Mouse (Mus musculus) midbrain, embryonic 10.5 days (tissue): ENCODE measurements around the gene Slc9a2. TPM values are rescaled to one million over a fixed set of nuclear protein-coding genes. Genes with fewer than 3 reads are reported as not detected.
A peak's percentile ranks its signal among the peaks of the same experiment; 100 is the strongest.
"Not testable (repeated sequence)": the region's sequence is repeated elsewhere in the genome, so short reads cannot be mapped to it uniquely, and the experiment has no call there.

ENCODE experiments used
- DNase-seq: peaks from one replicate; pipeline ENCODE4 v3.0.0-alpha.2; 2017; ENCODE audit warnings: low spot score
- H3K27ac ChIP-seq: fragments of 300-500 bp; sonication (generic); replicated peaks from 2 replicates; pipeline ENCODE4 v1.5.1; 2016; ENCODE audit warnings: mild to moderate bottlenecking
- H3K27me3 ChIP-seq: fragments of 300-500 bp; sonication (generic); 2 replicates; pipeline ENCODE4 v1.6.1; 2016; ENCODE audit warnings: low read depth, mild to moderate bottlenecking; ENCODE audit not compliant: poor library complexity, severe bottlenecking
- H3K36me3 ChIP-seq: fragments of 300-500 bp; sonication (generic); 2 replicates; pipeline ENCODE4 v1.6.1; 2016; ENCODE audit warnings: mild to moderate bottlenecking, moderate library complexity
- H3K4me1 ChIP-seq: fragments of 300-500 bp; sonication (generic); 2 replicates; pipeline ENCODE4 v1.6.1; 2016
- H3K4me3 ChIP-seq: fragments of 300-500 bp; sonication (generic); 2 replicates; pipeline ENCODE4 v1.5.1; 2016; ENCODE audit warnings: mild to moderate bottlenecking, moderate library complexity
- H3K9me3 ChIP-seq: fragments of 300-500 bp; sonication (generic); replicated peaks from 2 replicates; pipeline ENCODE4 v1.6.1; 2016; ENCODE audit warnings: mild to moderate bottlenecking
- WGBS: fragments of 180-500 bp; shearing (Covaris S2); methylation state at CpG from one replicate; pipeline ENCODE4 v1.1.7; 2016; 5-methylcytosine and 5-hydroxymethylcytosine counted together
- polyA plus RNA-seq: library from polyadenylated mRNA; unstranded; fragments of >200 nt; fragmentation: Nextera tagmentation; extraction: Ambion mirVana; gene quantifications from 2 replicates; pipeline ENCODE4 v1.2.1, GENCODE M21; 2016

Slc9a2 gene
- polyA plus RNA-seq, 1 experiment from 2014 or later = 0.02 TPM

DNA sequence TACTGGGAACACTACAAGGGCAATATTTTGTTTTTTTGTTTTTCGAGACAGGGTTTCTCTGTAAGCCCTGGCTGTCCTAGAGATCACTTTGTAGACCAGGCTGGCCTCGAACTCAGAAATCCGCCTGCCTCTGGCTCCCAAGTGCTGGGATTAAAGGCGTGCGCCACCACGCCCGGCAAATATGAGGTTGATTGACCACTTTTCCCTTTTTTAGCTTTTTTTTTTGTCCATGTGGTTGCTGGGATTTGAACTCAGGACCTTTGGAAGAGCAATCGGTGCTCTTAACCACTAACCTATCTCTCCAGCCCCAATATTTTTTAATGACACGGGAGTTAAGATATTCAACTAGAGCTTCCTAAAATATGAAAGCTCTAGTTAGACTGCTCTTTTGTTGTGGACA is 57.9 kb downstream of the Slc9a2 start:
- not testable (repeated sequence) for H3K27ac ChIP-seq, DNase-seq, H3K27me3 ChIP-seq, H3K4me3 ChIP-seq, H3K4me1 ChIP-seq, H3K9me3 ChIP-seq, H3K36me3 ChIP-seq
- WGBS = 94% methylated on average over 9 of the region's 9 CpGs

GRCm38 (mm10) chr1:40740739-40741138 is 60.4 kb downstream of the Slc9a2 start:
- Histone ChIP-seq H3K27ac (no peak overlapping the region), H3K36me3 (no peaks in the 10 kb centered on the region), H3K4me1 (no peaks in the 10 kb centered on the region), H3K27me3 (no peaks in the 10 kb centered on the region), H3K9me3 (no peaks in the 10 kb centered on the region), H3K4me3 (no peak overlapping the region)
- 93% methylated on average over 2 of the region's 2 CpGs for WGBS
- no peak for DNase-seq

- DNase-seq = no peak
- no peak overlapping the region for H3K27ac ChIP-seq
- 89% methylated on average over 5 of the region's 5 CpGs for WGBS
- no peaks in the 10 kb centered on the region for H3K36me3 ChIP-seq
- H3K9me3 ChIP-seq = no peaks in the 10 kb centered on the region
- H3K4me3 ChIP-seq = no peak overlapping the region
- H3K27me3 ChIP-seq = no peaks in the 10 kb centered on the region
- no peaks in the 10 kb centered on the region for H3K4me1 ChIP-seq
Measured at GRCm38 (mm10) chr1:40746089-40746488, 65.7 kb downstream of the Slc9a2 start.

DNA sequence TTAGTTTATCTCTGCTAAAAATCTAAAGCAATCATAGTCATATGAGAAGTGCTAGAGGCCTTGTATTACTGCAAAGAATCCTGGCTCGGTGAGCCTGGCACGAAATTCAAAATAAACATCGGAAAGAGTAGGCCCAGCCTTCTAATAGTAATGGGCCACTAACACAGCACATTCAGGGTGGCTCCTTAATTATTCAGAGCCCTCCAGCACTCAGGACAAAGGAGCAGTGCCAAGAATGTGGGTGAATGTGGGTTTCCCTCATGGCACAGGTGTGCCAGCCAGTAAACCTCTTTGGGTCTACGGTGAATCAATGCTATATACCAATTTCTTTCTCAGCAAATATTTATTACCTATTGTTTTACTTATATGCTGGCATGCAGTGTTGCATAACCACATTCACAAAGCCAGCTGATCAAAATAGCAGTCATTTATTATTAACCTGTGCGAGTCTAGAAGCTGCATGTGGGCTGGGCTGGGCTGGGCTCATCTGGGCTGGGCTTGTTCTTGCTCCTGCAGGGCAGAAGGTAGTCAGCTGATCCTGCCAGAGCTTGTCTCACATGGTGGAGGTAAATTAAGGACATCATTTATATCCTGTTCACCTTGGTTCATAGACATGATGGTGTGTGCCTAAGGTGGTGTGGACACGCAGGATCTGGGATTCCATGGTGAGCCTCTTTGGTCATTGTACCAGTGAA is 79.5 kb downstream of the Slc9a2 start:
- H3K36me3 ChIP-seq = no peaks in the 10 kb centered on the region
- no peaks in the 10 kb centered on the region for H3K9me3 ChIP-seq
- no peak for DNase-seq
- no peaks in the 10 kb centered on the region for H3K27me3 ChIP-seq
- no peak overlapping the region for H3K27ac ChIP-seq
- WGBS = 89% methylated on average over 6 of the region's 6 CpGs
- no peak overlapping the region for H3K4me3 ChIP-seq
- H3K4me1 ChIP-seq = no peaks in the 10 kb centered on the region

GRCm38 (mm10) chr1:40764042-40764441 is 83.7 kb downstream of the Slc9a2 start:
- no peak for DNase-seq
- H3K27ac ChIP-seq = no peak overlapping the region
- no peaks in the 10 kb centered on the region for H3K9me3 ChIP-seq
- no peaks in the 10 kb centered on the region for H3K4me1 ChIP-seq
- no peaks in the 10 kb centered on the region for H3K36me3 ChIP-seq
- no peak overlapping the region for H3K4me3 ChIP-seq
- H3K27me3 ChIP-seq = no peaks in the 10 kb centered on the region
- 87% methylated on average over 1 of the region's 1 CpGs for WGBS

- Histone ChIP-seq H3K27me3 (no peaks in the 10 kb centered on the region), H3K36me3 (no peaks in the 10 kb centered on the region), H3K4me3 (no peak overlapping the region), H3K27ac (no peak overlapping the region), H3K9me3 (no peaks in the 10 kb centered on the region), H3K4me1 (no peaks in the 10 kb centered on the region)
- no peak for DNase-seq
- 93% methylated on average over 15 of the region's 15 CpGs for WGBS
Measured at GRCm38 (mm10) chr1:40764701-40765275, 84.4 kb downstream of the Slc9a2 start.

DNA sequence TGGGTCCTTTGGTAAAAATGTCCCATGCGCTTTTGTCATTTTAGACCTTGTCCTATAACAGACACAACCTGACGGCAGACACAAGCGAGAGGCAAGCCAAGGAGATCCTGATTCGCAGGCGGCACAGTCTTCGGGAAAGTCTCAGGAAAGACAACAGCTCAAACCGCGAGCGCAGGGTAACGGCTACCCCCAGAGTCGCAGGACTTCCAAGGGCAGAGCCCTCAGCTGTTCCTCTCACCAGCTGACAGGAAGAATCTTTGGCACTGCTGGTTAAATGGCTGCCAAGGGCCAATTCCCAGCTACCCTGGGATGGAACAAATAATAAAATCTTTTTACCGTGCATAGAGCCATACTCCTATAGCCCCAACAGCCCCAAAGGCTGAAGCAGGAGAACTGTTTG is 85.1 kb downstream of the Slc9a2 start:
- 94% methylated on average over 12 of the region's 12 CpGs for WGBS
- no peaks in the 10 kb centered on the region for H3K36me3 ChIP-seq
- no peak overlapping the region for H3K27ac ChIP-seq
- no peak for DNase-seq
- no peaks in the 10 kb centered on the region for H3K4me1 ChIP-seq
- no peak overlapping the region for H3K4me3 ChIP-seq
- H3K9me3 ChIP-seq = no peaks in the 10 kb centered on the region
- H3K27me3 ChIP-seq = no peaks in the 10 kb centered on the region

DNA sequence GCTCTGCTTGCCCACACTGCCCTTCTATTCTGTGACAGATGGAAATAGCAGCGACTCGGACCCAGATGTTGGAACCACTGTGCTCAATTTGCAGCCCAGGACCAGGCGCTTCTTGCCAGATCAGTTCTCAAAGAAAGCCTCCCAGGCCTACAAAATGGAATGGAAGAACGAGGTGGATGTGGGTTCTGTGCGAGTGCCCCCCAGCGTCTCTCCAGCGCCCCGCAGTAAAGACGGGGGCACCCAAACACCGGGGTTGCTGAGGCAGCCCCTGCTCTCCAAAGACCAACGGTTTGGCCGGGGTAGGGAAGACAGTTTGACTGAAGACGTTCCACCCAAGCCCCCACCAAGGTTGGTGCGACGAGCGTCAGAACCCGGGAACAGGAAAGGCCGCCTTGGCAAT is 87.2 kb downstream of the Slc9a2 start:
- H3K36me3 ChIP-seq = no peaks in the 10 kb centered on the region
- H3K4me1 ChIP-seq = no peaks in the 10 kb centered on the region
- 86% methylated on average over 18 of the region's 18 CpGs for WGBS

GRCm38 (mm10) chr1:40768606-40769005 is 88.2 kb downstream of the Slc9a2 start:
- no peaks in the 10 kb centered on the region for H3K27me3 ChIP-seq
- H3K4me3 ChIP-seq = no peak overlapping the region
- 0 out of 2 replicates have a peak, but pooled peaks cover 4% of the 10 kb centered on the region for H3K36me3 ChIP-seq
- H3K4me1 ChIP-seq = no peaks in the 10 kb centered on the region
- peak; percentile 57 for DNase-seq
- no peaks in the 10 kb centered on the region for H3K9me3 ChIP-seq
- 33% methylated on average over 6 of the region's 6 CpGs for WGBS
- no peak overlapping the region for H3K27ac ChIP-seq

More for the DNA sequence above, 87.2 kb downstream of the Slc9a2 start:
- DNase-seq = no peak
- Histone ChIP-seq H3K27me3 (no peaks in the 10 kb centered on the region), H3K9me3 (no peaks in the 10 kb centered on the region), H3K27ac (no peak overlapping the region), H3K4me3 (no peak overlapping the region)

- Histone ChIP-seq H3K9me3 (no peaks in the 10 kb centered on the region), H3K36me3 (peaks cover 7% of the 10 kb centered on the region), H3K27me3 (no peaks in the 10 kb centered on the region), H3K4me1 (no peaks in the 10 kb centered on the region), H3K4me3 (no peak overlapping the region), H3K27ac (no peak overlapping the region)
- no peak for DNase-seq
- WGBS = 60% methylated on average over 4 of the region's 4 CpGs
Measured at GRCm38 (mm10) chr1:40769331-40769894, 89.0 kb downstream of the Slc9a2 start.

- 90% methylated on average over 7 of the region's 7 CpGs for WGBS
- H3K4me1 ChIP-seq = no peaks in the 10 kb centered on the region
- no peak overlapping the region for H3K27ac ChIP-seq
- no peak for DNase-seq
- no peak overlapping the region for H3K4me3 ChIP-seq
- peaks cover 7% of the 10 kb centered on the region for H3K36me3 ChIP-seq
- H3K9me3 ChIP-seq = no peaks in the 10 kb centered on the region
- H3K27me3 ChIP-seq = no peaks in the 10 kb centered on the region
Measured at GRCm38 (mm10) chr1:40771196-40771970, 91.0 kb downstream of the Slc9a2 start.

DNA sequence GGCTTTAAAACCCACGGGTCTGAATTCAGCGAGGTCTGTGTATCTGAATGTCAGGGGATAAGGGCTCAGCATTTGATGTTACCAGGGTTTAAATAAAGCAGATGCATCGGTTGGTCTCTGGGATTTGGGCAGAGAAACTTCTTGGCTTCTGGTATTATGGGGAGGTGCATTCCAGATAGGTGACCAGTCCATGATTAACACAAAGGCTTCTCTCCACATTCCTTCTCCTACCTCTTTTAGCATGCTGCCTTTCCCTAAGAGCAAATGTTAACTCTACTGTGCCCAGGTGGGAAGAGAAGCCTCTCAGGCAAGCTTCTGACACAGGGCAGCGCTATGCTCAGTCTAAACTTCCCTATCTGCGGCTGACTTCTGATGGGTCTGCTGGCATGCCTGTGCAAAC is 92.9 kb downstream of the Slc9a2 start:
- DNase-seq = no peak
- WGBS = 92% methylated on average over 5 of the region's 5 CpGs
- Histone ChIP-seq H3K9me3 (no peaks in the 10 kb centered on the region), H3K4me3 (no peak overlapping the region), H3K36me3 (peaks cover 7% of the 10 kb centered on the region), H3K4me1 (no peaks in the 10 kb centered on the region), H3K27me3 (no peaks in the 10 kb centered on the region), H3K27ac (no peak overlapping the region)

GRCm38 (mm10) chr1:40774040-40774439 is 93.7 kb downstream of the Slc9a2 start:
- H3K27ac ChIP-seq = no peak overlapping the region
- 95% methylated on average over 10 of the region's 10 CpGs for WGBS
- H3K27me3 ChIP-seq = no peaks in the 10 kb centered on the region
- peaks cover 14% of the 10 kb centered on the region for H3K36me3 ChIP-seq
- DNase-seq = no peak
- H3K4me3 ChIP-seq = no peak overlapping the region
- H3K9me3 ChIP-seq = peaks cover 6% of the 10 kb centered on the region
- H3K4me1 ChIP-seq = no peaks in the 10 kb centered on the region
